Mouse (Mus musculus) G1E (cell line): Measurements from ENCODE around the gene Crim1.

ENCODE experiments used
- CTCF ChIP-seq: IDR thresholded peaks from 2 replicates; pipeline ENCODE4 v1.5.1; 2012; ENCODE audit warnings: low read depth, low read length, inconsistent platforms, mixed read lengths
- GATA1 ChIP-seq: IDR thresholded peaks from 2 replicates; pipeline ENCODE4 v1.6.1; 2012; ENCODE audit warnings: borderline replicate concordance, low read length, inconsistent platforms, mixed read lengths
- GATA2 ChIP-seq: IDR thresholded peaks from 2 replicates; pipeline ENCODE4 v1.6.1; 2012; ENCODE audit warnings: low read depth, low read length, inconsistent platforms, borderline replicate concordance

DNA sequence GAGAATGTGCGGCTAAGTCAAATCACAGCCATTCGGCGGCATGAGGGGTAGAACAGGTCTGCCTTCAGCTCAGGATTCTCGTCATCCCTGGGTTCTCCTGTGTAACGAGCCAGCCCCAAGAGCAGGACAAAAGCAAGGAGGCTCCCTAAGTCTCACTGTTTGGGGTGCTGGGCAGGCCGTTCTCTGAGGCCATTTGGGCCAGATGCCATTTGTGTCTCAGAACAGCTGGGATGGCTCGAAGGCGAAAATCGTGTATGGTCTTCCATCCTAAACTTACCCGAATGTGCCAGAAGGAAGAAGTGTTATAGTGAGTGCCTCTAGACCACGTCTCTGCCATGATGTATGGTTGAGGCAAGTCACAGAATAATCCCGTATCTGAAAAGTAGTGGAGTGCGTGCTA, 86.0 kb downstream of the Crim1 start:
- TF ChIP-seq GATA1 (no peak), CTCF (no peak), GATA2 (no peak)
